Comparison of ENCODE assay signal across 24 mouse cellular contexts in genomic region chr3:22123145-22123544, GRCm38 (mm10). TPM values are rescaled to one million over a fixed set of nuclear protein-coding genes. Genes with fewer than 3 reads are reported as not detected.
A peak's percentile ranks its signal among the peaks of the same experiment; 100 is the strongest.
DNase-seq lines count a peak whose midpoint lies in the region; ATAC-seq and TF ChIP-seq lines count a peak whose summit lies in the region.
"Had no signal": no experiment of that assay in that cellular context is flagged by ENCODE, and none has a peak within 500 bp of the region (broad histone marks: within the 10 kb centered on the region; RNA-seq: fewer than 3 reads in every experiment).

No protein-coding gene starts in this region.

- no peak overlapping the region for H3K9ac ChIP-seq in intestine, embryonic 14.5 days (ENCODE audit: low read length)
- H3K9ac ChIP-seq in intestine, embryonic 16.5 days (ENCODE audit: low read depth, low read length) = no peak overlapping the region
- H3K9ac ChIP-seq in liver, embryonic 15.5 days = no peak overlapping the region
- H3K9ac ChIP-seq: hindbrain, embryonic 14.5 days; limb, embryonic 15.5 days; neural tube, embryonic 12.5 days had no signal

- WGBS in intestine, embryonic 14.5 days = 69% methylated on average over 2 of the region's 2 CpGs
- WGBS in intestine, embryonic 16.5 days = 75% methylated on average over 2 of the region's 2 CpGs
- 21% methylated on average over 2 of the region's 2 CpGs for WGBS in liver, embryonic 15.5 days (ENCODE audit: insufficient replicate concordance)
- WGBS in kidney, adult 2 months = 85% methylated on average over 2 of the region's 2 CpGs

- H3K4me2 ChIP-seq in intestine, embryonic 14.5 days (ENCODE audit: low read length) = no peak overlapping the region
- H3K4me2 ChIP-seq in intestine, embryonic 16.5 days (ENCODE audit: low read depth, low read length) = no peak overlapping the region
- no peak overlapping the region for H3K4me2 ChIP-seq in liver, embryonic 15.5 days
- H3K4me2 ChIP-seq: hindbrain, embryonic 14.5 days; limb, embryonic 15.5 days; neural tube, embryonic 12.5 days had no signal

- no peak for TF ChIP-seq POLR2A in kidney, adult 2 months (IDR thresholded peaks at IDR 0.05; ENCODE audit: low read depth, low read length)

- no peak for TF ChIP-seq CTCF in kidney, adult 2 months (conservative IDR thresholded peaks at IDR 0.05; ENCODE audit: insufficient read depth, insufficient read length, low read depth, low read length)

- 0 out of 2 replicates have a peak, but pooled peaks cover 3% of the 10 kb centered on the region for H3K4me1 ChIP-seq in intestine, embryonic 14.5 days (replicated peaks; ENCODE audit: control insufficient read depth, insufficient read depth, low read length)
- peaks cover 7% of the 10 kb centered on the region for H3K4me1 ChIP-seq in intestine, embryonic 16.5 days (ENCODE audit: control insufficient read depth, insufficient read depth, low read length)
- peaks cover 38% of the 10 kb centered on the region for H3K4me1 ChIP-seq in liver, embryonic 15.5 days (replicated peaks)
- H3K4me1 ChIP-seq in kidney, adult 2 months (ENCODE audit: control insufficient read depth, insufficient read depth, low read length) = peaks cover 23% of the 10 kb centered on the region

- H3K9me3 ChIP-seq in intestine, embryonic 14.5 days (ENCODE audit: control insufficient read depth, low read length) = no peaks in the 10 kb centered on the region
- no peaks in the 10 kb centered on the region for H3K9me3 ChIP-seq in intestine, embryonic 16.5 days (ENCODE audit: control insufficient read depth, low read length)
- no peaks in the 10 kb centered on the region for H3K9me3 ChIP-seq in liver, embryonic 15.5 days (replicated peaks)
- H3K9me3 ChIP-seq: embryonic facial prominence, embryonic 10.5 days; limb, embryonic 15.5 days; neural tube, embryonic 12.5 days had no signal

- H3K27me3 ChIP-seq in intestine, embryonic 14.5 days (replicated peaks; ENCODE audit: control insufficient read depth, insufficient read depth, low read length) = no peaks in the 10 kb centered on the region
- H3K27me3 ChIP-seq in intestine, embryonic 16.5 days (replicated peaks; ENCODE audit: control insufficient read depth, insufficient read depth, low read length) = no peaks in the 10 kb centered on the region
- no peaks in the 10 kb centered on the region for H3K27me3 ChIP-seq in liver, embryonic 15.5 days
- no peaks in the 10 kb centered on the region for H3K27me3 ChIP-seq in kidney, adult 2 months (replicated peaks; ENCODE audit: control insufficient read depth, insufficient read depth, low read length)
- H3K27me3 ChIP-seq: limb, embryonic 15.5 days; neural tube, embryonic 12.5 days had no signal

- no peak for ATAC-seq in intestine, embryonic 14.5 days (replicated peaks; ENCODE audit: low FRiP score, low TSS enrichment, low read depth)
- ATAC-seq in intestine, embryonic 16.5 days = no peak
- ATAC-seq in liver, embryonic 15.5 days (ENCODE audit: insufficient read depth) = peak; percentile 37; the same call in 1 of the 2 replicates
- ATAC-seq: intestine, postnatal 0 days had no signal

- H3K27ac ChIP-seq in intestine, embryonic 14.5 days (ENCODE audit: low read depth) = no peak overlapping the region
- no peak overlapping the region for H3K27ac ChIP-seq in intestine, embryonic 16.5 days (ENCODE audit: low read length)
- H3K27ac ChIP-seq in liver, embryonic 15.5 days (replicated peaks) = no peak overlapping the region
- no peak overlapping the region for H3K27ac ChIP-seq in kidney, adult 2 months (ENCODE audit: insufficient read depth, low read depth, low read length)
- H3K27ac ChIP-seq: embryonic facial prominence, embryonic 10.5 days; hindbrain, embryonic 14.5 days; kidney, postnatal 0 days; left cerebral cortex, adult 2 months; limb, embryonic 15.5 days; macrophage; neural tube, embryonic 12.5 days had no signal

- no peak overlapping the region for H3K4me3 ChIP-seq in intestine, embryonic 14.5 days (ENCODE audit: low read depth, low read length)
- H3K4me3 ChIP-seq in intestine, embryonic 16.5 days (ENCODE audit: low read length) = no peak overlapping the region
- H3K4me3 ChIP-seq in liver, embryonic 15.5 days (replicated peaks) = no peak overlapping the region
- H3K4me3 ChIP-seq in kidney, adult 2 months (ENCODE audit: insufficient read depth, low read depth, low read length) = no peak overlapping the region
- H3K4me3 ChIP-seq: embryonic facial prominence, embryonic 10.5 days; left cerebral cortex, adult 2 months; limb, embryonic 15.5 days; neural tube, embryonic 12.5 days had no signal

- DNase-seq in heart, adult 11 months = peak; percentile 48
- no peak for DNase-seq in heart, adult 8-10 months (ENCODE audit: low spot score)
- peak; percentile 50 for DNase-seq in intestine, embryonic 14.5 days (ENCODE audit: low spot score)
- peak; percentile 22 for DNase-seq in MEL-GATA-1-ER (ENCODE audit: extremely low read depth, low read depth)
- DNase-seq in kidney, postnatal 10 days = no peak
- DNase-seq in kidney, adult 2 months = no peak
- DNase-seq: adrenal gland, postnatal 25 days; cerebellum, adult 8-10 months; gastrocnemius, postnatal 25 days; left cerebral cortex, postnatal 4 days; midbrain, embryonic 14.5 days; right cerebral cortex, postnatal 25 days; spleen, adult 18-20 months; thymus, postnatal 14 days had no signal

- H3K36me3 ChIP-seq in intestine, embryonic 14.5 days (ENCODE audit: control insufficient read depth, insufficient read depth, low read length) = no peaks in the 10 kb centered on the region
- no peaks in the 10 kb centered on the region for H3K36me3 ChIP-seq in intestine, embryonic 16.5 days (ENCODE audit: control insufficient read depth, insufficient read depth, low read length)
- no peaks in the 10 kb centered on the region for H3K36me3 ChIP-seq in liver, embryonic 15.5 days (replicated peaks)
- no peaks in the 10 kb centered on the region for H3K36me3 ChIP-seq in kidney, adult 2 months (ENCODE audit: control insufficient read depth, insufficient read depth, low read length)
- H3K36me3 ChIP-seq: limb, embryonic 15.5 days; neural tube, embryonic 12.5 days had no signal

RNA-seq across cellular contexts. Expression of gene Tbl1xr1, which starts 46.7 kb away (rescaled TPM):
- 10 to 100 TPM; 65.0 to 75.4 (median 69.2) TPM for total RNA-seq in heart, adult 8-10 months (2022)
- 22.3 and 23.9 TPM in 2 replicates for polyA plus RNA-seq in intestine, embryonic 14.5 days (2014; fragmentation: Nextera tagmentation; extraction: Ambion mirVana)
- 9.5 and 10.3 TPM in 2 replicates for polyA plus RNA-seq in intestine, embryonic 16.5 days (2015; fragmentation: Nextera tagmentation; extraction: Ambion mirVana)
- polyA plus RNA-seq in liver, embryonic 15.5 days (2015; fragmentation: Nextera tagmentation; extraction: Ambion mirVana) = 4.7 and 6.3 TPM in 2 replicates
- polyA plus RNA-seq in kidney, adult 2 months (2012; rRNA removed) = 22.3 and 26.7 TPM in 2 replicates

Comparison
In these comparisons a context has a peak if more than half of its experiments do, and no peak if none do; other contexts are left out.
1. DNase-seq: peak in heart, adult 11 months (single experiment), intestine, embryonic 14.5 days (single experiment) and MEL-GATA-1-ER (single experiment); none in heart, adult 8-10 months (single experiment), kidney, postnatal 10 days (single experiment) and kidney, adult 2 months (single experiment).